Mouse (Mus musculus): Measurements from ENCODE around the gene Pla2g4c. TPM values are rescaled to one million over a fixed set of nuclear protein-coding genes. Genes with fewer than 3 reads are reported as not detected.
"Not testable (repeated sequence)": the region's sequence is repeated elsewhere in the genome, so short reads cannot be mapped to it uniquely, and the experiment has no call there.

Gene Pla2g4c
- polyA plus RNA-seq (2012; ENCODE audit: insufficient read depth, insufficient read length, missing spikeins): 0.32 TPM in 2 replicates

DNA sequence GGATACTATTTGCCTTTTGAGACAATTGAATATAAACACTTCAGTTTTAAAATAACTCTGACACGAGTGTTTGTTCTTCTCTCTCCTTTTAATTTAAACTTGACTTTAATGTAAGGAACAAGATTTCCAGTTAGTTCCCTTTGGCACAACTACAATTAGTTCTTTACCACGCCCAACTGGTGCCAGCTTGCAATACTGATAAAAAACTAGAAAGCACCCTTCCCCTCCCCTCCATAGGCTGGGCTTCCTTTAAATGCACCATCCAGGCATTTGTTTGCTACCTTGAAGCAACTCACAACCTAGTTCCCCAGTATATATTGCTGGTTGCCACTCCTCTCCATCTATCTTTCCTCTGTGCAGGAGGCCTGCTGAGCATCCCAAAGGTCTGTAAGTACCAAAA lies at the start of gene Pla2g4c:
Pla2g4c (plus strand) TSS at position 340 of the 400 bp plus-strand sequence.
- H3K4me1 ChIP-seq (ENCODE audit: control insufficient read depth, insufficient read depth, low read length): no peaks in the 10 kb centered on the region
- H3K27ac ChIP-seq (ENCODE audit: insufficient read depth, low read depth, low read length): no peak within 1 kb of the TSS
- TF ChIP-seq POLR2A (IDR thresholded peaks at IDR 0.05; ENCODE audit: borderline replicate concordance, low read depth, low read length) (no peak), CTCF (IDR thresholded peaks at IDR 0.05; ENCODE audit: low read depth, low read length) (no peak)
- no peak within 1 kb of the TSS for H3K4me3 ChIP-seq (ENCODE audit: insufficient read depth, low read length)

DNA sequence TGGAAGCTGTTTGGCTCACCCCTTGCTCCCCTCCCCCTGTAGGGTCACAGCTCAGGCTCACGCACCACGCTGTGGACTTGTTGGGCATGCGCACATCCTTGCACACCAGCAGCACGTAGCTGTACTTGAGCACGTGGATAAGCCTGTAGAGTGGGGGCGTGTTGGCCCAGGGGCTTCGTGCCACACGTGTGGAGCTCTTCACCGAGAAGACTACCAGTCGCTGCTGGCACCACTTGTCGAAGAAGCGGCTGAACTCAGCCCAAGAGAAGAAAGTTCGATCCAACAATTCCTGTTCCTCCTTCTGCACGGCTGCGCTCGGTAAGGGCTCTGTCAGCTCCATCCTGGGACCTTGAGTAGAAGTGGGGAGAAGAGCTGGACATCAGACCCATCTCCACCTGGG lies 47.4 kb upstream of the Pla2g4c start, which contains the start of gene Lig1:
Lig1 (plus strand) TSS at position 203 of the 400 bp plus-strand sequence.
- H3K4me3 ChIP-seq (ENCODE audit: insufficient read depth, low read length): peak within 1 kb of the TSS; percentile 80
- no peak within 1 kb of the TSS for H3K27ac ChIP-seq (ENCODE audit: insufficient read depth, low read depth, low read length)
- H3K4me1 ChIP-seq (ENCODE audit: control insufficient read depth, insufficient read depth, low read length): no peaks in the 10 kb centered on the region
- TF ChIP-seq CTCF (IDR thresholded peaks at IDR 0.05; ENCODE audit: low read depth, low read length): no peak
- TF ChIP-seq POLR2A (IDR thresholded peaks at IDR 0.05; ENCODE audit: borderline replicate concordance, low read depth, low read length): no peak

DNA sequence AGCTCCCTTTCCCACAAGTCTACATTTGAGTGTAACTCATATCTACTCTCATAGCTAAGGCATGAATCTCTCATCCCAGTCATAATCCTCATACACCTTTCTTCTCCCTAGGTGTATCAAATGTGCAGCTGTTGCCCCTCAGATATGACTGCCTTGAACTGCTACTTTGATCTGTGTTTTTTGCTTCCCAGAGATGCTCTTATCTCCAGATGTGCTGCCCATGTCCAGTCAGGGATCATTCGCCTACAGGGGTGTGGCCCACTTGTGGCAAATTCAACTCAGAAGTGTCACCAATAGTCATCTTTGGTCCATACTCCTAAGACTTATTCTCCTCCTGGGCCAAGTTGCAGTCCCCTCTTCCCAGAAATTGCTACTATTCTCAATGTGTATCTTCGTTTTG lies 46.6 kb upstream of the Pla2g4c start:
- peak overlapping the region; percentile 80 for H3K4me3 ChIP-seq (ENCODE audit: insufficient read depth, low read length)
- no peaks in the 10 kb centered on the region for H3K4me1 ChIP-seq (ENCODE audit: control insufficient read depth, insufficient read depth, low read length)

DNA sequence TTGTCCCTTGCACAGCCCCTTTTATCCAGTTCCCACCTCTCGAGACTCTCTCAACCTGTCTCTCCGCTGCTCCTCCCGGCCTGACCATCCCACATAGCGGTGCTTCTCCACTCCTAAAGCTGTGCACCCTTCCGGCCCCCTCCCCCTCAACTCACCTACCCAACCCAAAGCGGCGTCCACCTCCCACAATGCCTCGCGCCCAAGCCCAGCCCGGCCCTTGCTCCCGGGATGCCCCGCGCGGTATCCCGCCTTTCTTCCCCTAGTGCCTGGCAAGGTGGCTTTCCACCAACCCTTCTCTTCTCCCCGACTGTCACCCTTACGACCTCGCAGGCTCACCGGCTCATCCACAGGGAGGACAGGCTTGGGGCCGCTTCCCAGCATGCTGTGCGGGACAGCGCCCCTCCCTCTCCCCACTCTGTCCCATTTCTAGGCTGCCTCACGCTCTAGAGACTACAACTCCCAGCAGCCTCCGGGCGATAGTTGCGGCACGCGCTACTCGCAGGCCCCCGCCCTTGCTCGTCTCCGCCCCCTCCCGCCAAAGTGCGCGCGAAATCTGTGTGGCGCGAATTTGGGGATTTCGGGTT lies 46.1 kb upstream of the Pla2g4c start, which contains the start of gene Zswim9:
Zswim9 (minus strand) TSS at position 414 of the 584 bp plus-strand sequence.
- Histone ChIP-seq H3K4me3 (ENCODE audit: insufficient read depth, low read length) (peak within 1 kb of the TSS; percentile 80), H3K4me1 (ENCODE audit: control insufficient read depth, insufficient read depth, low read length) (no peaks in the 10 kb centered on the region), H3K27ac (ENCODE audit: insufficient read depth, low read depth, low read length) (peak within 1 kb of the TSS; percentile 33)
- TF ChIP-seq POLR2A (IDR thresholded peaks at IDR 0.05; ENCODE audit: borderline replicate concordance, low read depth, low read length): no peak
- TF ChIP-seq CTCF (IDR thresholded peaks at IDR 0.05; ENCODE audit: low read depth, low read length): no peak

More for the DNA sequence above, 46.6 kb upstream of the Pla2g4c start:
- TF ChIP-seq CTCF (IDR thresholded peaks at IDR 0.05; ENCODE audit: low read depth, low read length): no peak
- TF ChIP-seq POLR2A (IDR thresholded peaks at IDR 0.05; ENCODE audit: borderline replicate concordance, low read depth, low read length): no peak
- no peak overlapping the region for H3K27ac ChIP-seq (ENCODE audit: insufficient read depth, low read depth, low read length)

DNA sequence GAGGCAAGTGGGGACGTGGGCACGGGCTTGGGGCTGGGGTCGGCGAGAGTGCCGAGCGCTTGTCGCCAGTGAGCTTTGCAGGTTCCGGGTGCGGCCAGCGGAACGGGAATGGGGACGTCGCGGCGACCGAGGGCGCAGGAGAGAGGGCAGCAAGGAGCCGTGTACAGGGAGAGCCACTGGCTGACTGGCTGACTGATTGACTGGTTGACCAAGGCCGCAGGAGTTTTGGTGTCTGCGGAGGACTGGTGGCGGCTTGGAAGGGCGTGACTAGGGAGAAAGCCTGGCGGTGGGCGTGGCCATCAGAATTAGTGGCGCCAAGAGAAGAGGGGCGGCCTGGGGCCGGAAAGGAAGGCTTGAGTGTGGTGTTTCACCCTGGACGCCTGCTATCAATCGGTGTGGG lies 45.5 kb upstream of the Pla2g4c start:
- H3K27ac ChIP-seq (ENCODE audit: insufficient read depth, low read depth, low read length); H3K4me1 ChIP-seq (ENCODE audit: control insufficient read depth, insufficient read depth, low read length): not testable (repeated sequence)
- peak overlapping the region; percentile 80 for H3K4me3 ChIP-seq (ENCODE audit: insufficient read depth, low read length)

DNA sequence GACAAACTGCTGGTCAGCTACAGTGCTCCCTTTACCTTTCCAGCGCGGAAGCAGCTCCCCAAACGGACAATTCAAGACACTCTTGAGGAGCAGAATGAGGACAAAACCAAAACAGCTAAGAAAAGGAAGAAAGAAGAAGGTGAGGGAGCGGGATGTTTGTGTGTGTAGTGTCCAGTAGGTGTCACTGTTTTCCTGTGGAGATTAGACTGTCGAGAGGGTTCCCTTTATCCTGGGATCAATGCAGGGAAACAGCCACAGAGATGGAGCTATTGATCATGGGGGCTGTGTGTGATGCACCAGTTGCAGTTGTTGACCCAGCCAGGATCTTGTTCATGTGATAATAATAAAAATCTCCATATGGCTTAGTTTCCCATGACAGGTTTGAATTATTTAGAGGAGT lies 35.8 kb upstream of the Pla2g4c start:
- H3K27ac ChIP-seq (ENCODE audit: insufficient read depth, low read depth, low read length): no peak overlapping the region
- peaks cover 5% of the 10 kb centered on the region; the same call in 1 of the 2 replicates for H3K4me1 ChIP-seq (ENCODE audit: control insufficient read depth, insufficient read depth, low read length)
- TF ChIP-seq POLR2A (IDR thresholded peaks at IDR 0.05; ENCODE audit: borderline replicate concordance, low read depth, low read length) (no peak), CTCF (IDR thresholded peaks at IDR 0.05; ENCODE audit: low read depth, low read length) (no peak; the same call in none of the 2 replicates)
- no peak overlapping the region for H3K4me3 ChIP-seq (ENCODE audit: insufficient read depth, low read length)

DNA sequence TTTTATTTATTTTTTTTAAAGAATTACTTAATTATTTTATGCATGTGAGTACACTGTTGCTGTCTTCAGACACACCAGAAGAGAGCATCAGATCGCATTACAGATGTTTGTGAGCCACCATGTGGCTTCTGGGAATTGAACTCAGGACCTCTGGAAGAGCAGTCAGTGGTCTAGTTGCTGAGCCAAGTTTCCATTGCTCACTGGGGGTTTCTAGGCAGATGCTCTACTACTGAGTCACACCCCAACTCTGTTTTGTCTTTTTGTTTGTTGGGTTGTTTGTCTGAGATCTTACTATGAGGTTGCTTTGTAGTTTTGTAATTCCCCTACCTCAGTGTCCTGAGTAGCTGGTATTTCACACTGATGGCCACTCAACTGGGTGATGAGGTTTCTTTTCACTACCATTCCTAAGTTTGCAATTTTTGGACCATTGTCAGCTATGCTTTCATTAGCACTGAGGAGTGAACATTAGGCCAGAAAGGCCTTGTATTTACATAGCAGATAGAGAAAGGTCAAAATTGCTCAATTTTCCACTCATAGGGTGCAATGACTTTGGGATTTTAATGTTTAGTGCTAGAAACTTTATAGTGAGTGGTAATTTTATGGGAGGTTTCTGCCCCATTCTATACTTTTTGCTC lies 34.3 kb upstream of the Pla2g4c start:
- Histone ChIP-seq H3K27ac (ENCODE audit: insufficient read depth, low read depth, low read length) (no peak overlapping the region), H3K4me1 (ENCODE audit: control insufficient read depth, insufficient read depth, low read length) (peaks cover 5% of the 10 kb centered on the region; the same call in 1 of the 2 replicates), H3K4me3 (ENCODE audit: insufficient read depth, low read length) (no peak overlapping the region)
- no peak for TF ChIP-seq CTCF (IDR thresholded peaks at IDR 0.05; ENCODE audit: low read depth, low read length)

DNA sequence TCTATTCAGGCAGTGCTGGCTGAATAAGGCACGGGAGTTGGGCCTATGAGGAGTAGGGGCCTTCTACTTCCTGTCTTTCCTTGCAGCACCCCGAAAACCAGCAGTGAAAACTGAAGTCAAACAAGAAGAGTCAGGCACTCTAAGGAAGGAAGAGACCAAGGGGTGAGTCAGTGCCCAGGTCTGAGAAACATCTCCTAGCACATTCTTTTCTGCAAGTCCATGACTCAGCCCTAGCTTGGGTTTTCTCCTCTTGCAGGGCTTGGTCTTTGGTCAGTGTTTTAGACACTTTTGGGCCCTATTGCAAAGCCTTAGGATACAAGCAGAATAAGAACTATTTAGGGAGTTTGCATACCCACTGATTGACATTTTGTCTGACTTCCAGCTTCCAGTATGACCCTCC lies 33.1 kb upstream of the Pla2g4c start:
- Histone ChIP-seq H3K4me3 (ENCODE audit: insufficient read depth, low read length) (no peak overlapping the region), H3K4me1 (ENCODE audit: control insufficient read depth, insufficient read depth, low read length) (peaks cover 5% of the 10 kb centered on the region; the same call in 1 of the 2 replicates), H3K27ac (ENCODE audit: insufficient read depth, low read depth, low read length) (no peak overlapping the region)
- TF ChIP-seq POLR2A (IDR thresholded peaks at IDR 0.05; ENCODE audit: borderline replicate concordance, low read depth, low read length) (no peak), CTCF (IDR thresholded peaks at IDR 0.05; ENCODE audit: low read depth, low read length) (no peak)

DNA sequence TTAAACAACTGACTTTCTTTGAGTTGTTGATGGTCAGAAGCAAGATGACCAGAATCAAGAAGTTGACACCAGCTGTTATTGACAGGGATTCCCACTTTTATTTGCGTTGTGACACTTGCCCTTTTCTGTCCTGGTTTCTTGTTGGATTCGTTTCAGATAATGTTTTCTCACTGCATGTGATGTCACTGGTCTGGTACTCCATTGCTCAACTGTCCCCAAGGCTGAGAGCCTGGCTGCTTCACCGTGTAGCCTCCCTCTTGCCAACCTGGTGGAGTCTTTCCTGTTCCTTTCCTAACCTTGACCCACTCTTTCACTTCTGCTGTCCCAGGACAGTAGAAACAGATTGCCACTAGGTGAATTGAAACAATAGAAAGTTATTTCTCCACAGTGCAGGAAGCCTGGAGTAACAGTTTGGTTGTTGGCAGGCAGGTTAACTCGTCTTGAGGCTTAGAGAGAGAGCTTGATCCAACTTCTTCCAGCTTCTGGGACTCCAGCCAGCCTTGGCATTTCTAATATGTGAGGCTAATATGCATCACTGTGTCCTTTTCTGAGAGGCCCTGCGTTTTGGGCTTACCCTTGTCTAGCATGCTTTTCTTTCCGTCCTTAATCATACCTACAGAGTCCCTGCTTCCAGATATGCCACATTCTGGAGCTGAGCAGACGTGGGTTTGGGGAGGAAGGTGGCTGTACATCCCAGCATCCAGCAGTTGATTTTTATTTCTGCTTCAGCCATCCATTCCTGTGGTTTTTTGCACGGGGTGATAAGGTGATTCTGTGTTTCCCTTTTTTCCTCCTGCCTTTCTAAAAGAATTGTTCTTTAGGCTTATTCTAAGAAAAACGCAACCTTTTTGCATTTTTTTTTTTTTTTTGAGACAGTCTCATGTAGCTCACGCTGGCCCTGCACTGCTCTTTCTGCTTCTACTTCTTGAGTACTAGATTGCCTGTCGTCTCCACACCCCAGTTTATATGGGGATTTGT lies 30.3 kb upstream of the Pla2g4c start:
- Histone ChIP-seq H3K4me3 (ENCODE audit: insufficient read depth, low read length) (no peak overlapping the region), H3K27ac (ENCODE audit: insufficient read depth, low read depth, low read length) (no peak overlapping the region), H3K4me1 (ENCODE audit: control insufficient read depth, insufficient read depth, low read length) (peaks cover 5% of the 10 kb centered on the region; the same call in 1 of the 2 replicates)
- TF ChIP-seq CTCF (IDR thresholded peaks at IDR 0.05; ENCODE audit: low read depth, low read length) (no peak), POLR2A (IDR thresholded peaks at IDR 0.05; ENCODE audit: borderline replicate concordance, low read depth, low read length) (no peak)

All from bone marrow macrophage, adult 2 months (primary cell).